Mouse (Mus musculus): ENCODE results near the gene Npvf.

DNA sequence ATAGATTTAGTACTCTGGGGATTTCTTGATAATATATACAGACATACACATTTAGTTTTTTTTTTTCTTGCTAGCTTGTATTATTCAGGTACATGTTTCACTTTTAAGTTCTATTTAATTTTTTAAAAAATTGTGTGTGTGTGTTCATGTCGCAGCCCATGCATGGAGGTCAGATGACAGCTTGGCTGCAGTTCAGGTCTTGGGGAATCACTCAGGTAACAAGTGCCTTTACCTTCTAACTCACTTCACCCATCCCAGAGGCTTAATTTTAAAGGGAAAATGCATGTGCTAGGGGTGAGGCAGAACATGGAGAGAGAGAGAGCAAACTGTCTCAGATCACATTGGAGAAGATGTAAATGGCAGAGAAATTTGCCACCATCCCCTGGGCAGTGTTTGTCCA lies 2.2 kb upstream of the Npvf start:
- TF ChIP-seq CTCF (IDR thresholded peaks at IDR 0.05; ENCODE audit: control insufficient read depth, insufficient read depth, insufficient read length) = no peak
- TF ChIP-seq USF1 (IDR thresholded peaks at IDR 0.05; ENCODE audit: low read depth) = no peak
- TF ChIP-seq FOSL1 (IDR thresholded peaks at IDR 0.05; ENCODE audit: insufficient read depth, low read length, poor library complexity, severe bottlenecking) = no peak
- no peak for TF ChIP-seq MYOG (IDR thresholded peaks at IDR 0.05; ENCODE audit: control insufficient read depth, extremely low read depth, insufficient read length)
- TF ChIP-seq CEBPB (IDR thresholded peaks at IDR 0.05; ENCODE audit: low read depth) = no peak
- TF ChIP-seq MAX (IDR thresholded peaks at IDR 0.05) = no peak
